Mouse (Mus musculus): Measurements from ENCODE around the gene Gm6583. TPM values are rescaled to one million over a fixed set of nuclear protein-coding genes. Genes with fewer than 3 reads are reported as not detected.

Gene Gm6583
- 0.14 and 0.17 TPM in 2 replicates for polyA plus RNA-seq (2015; fragmentation: Nextera tagmentation; extraction: Ambion mirVana)

GRCm38 (mm10) chr5:112355910-112356309 lies at the start of gene Gm6583:
Gene Gm6583 (minus strand): TSS chr5:112356033.

GRCm38 (mm10) chr5:112394779-112395443 lies 39.1 kb upstream of the Gm6583 start, which contains the start of gene Asphd2:
Gene Asphd2 (minus strand): TSS chr5:112394866.

GRCm38 (mm10) chr5:112342463-112343204 lies 13.2 kb downstream of the Gm6583 start, which contains the start of the genes Srrd and Hps4:
Gene Srrd (minus strand): TSS chr5:112343040.
Gene Hps4 (plus strand): TSS chr5:112343083.

GRCm38 (mm10) chr5:112325546-112326445 lies 30.0 kb downstream of the Gm6583 start, which contains the start of gene Tfip11:
Gene Tfip11 (plus strand): TSS chr5:112326358.

Other genes with a start within 250 kb of the Gm6583 start
- gene Cryba4, start 103.5 kb downstream of the Gm6583 start, polyA plus RNA-seq (2015; fragmentation: Nextera tagmentation; extraction: Ambion mirVana), result 51.8 and 71.2 TPM in 2 replicates
- gene Crybb1, start 100.2 kb downstream of the Gm6583 start, polyA plus RNA-seq (2015; fragmentation: Nextera tagmentation; extraction: Ambion mirVana), result 6.2 and 11.4 TPM in 2 replicates
- 92.9 and 193 TPM in 2 replicates for gene Tpst2, start 79.3 kb downstream of the Gm6583 start, polyA plus RNA-seq (2015; fragmentation: Nextera tagmentation; extraction: Ambion mirVana)
- gene Tfip11, start 29.7 kb downstream of the Gm6583 start, polyA plus RNA-seq (2015; fragmentation: Nextera tagmentation; extraction: Ambion mirVana), result 16.1 and 20.2 TPM in 2 replicates
- 28.9 and 31.0 TPM in 2 replicates for gene Srrd, start 13.0 kb downstream of the Gm6583 start, polyA plus RNA-seq (2015; fragmentation: Nextera tagmentation; extraction: Ambion mirVana)
- gene Hps4, start 12.9 kb downstream of the Gm6583 start, polyA plus RNA-seq (2015; fragmentation: Nextera tagmentation; extraction: Ambion mirVana), result 16.8 and 29.3 TPM in 2 replicates
- gene Asphd2, start 38.8 kb upstream of the Gm6583 start, polyA plus RNA-seq (2015; fragmentation: Nextera tagmentation; extraction: Ambion mirVana), result 16.6 and 23.1 TPM in 2 replicates
- gene Gm6588, start 93.4 kb upstream of the Gm6583 start, polyA plus RNA-seq (2015; fragmentation: Nextera tagmentation; extraction: Ambion mirVana), result not detected in 2 replicates
- 1.7 and 2.8 TPM in 2 replicates for gene Sez6l, start 221.2 kb upstream of the Gm6583 start, polyA plus RNA-seq (2015; fragmentation: Nextera tagmentation; extraction: Ambion mirVana)